Mouse (Mus musculus) thymus, adult 2 months (tissue): ENCODE results near the gene Aig1. TPM values are rescaled to one million over a fixed set of nuclear protein-coding genes. Genes with fewer than 3 reads are reported as not detected.
"Not testable (repeated sequence)": the region's sequence is repeated elsewhere in the genome, so short reads cannot be mapped to it uniquely, and the experiment has no call there.

Experiments
- DNase-seq: peaks from one replicate; pipeline ENCODE4 v3.0.0; 2021
- H3K27ac ChIP-seq: fragments of 200-500 bp; 2 replicates; pipeline ENCODE4 v1.5.1; 2012; ENCODE audit warnings: low read length, control low read depth; ENCODE audit not compliant: control insufficient read depth, insufficient read depth
- H3K27me3 ChIP-seq: fragments of 200-500 bp; 2 replicates; pipeline ENCODE4 v1.6.1; 2012; ENCODE audit warnings: mild to moderate bottlenecking, low read length, moderate library complexity, mixed read lengths; ENCODE audit not compliant: control insufficient read depth, insufficient read depth
- H3K36me3 ChIP-seq: fragments of 200-500 bp; 2 replicates; pipeline ENCODE4 v1.6.1; 2012; ENCODE audit warnings: mild to moderate bottlenecking, low read length, moderate library complexity; ENCODE audit not compliant: control insufficient read depth, insufficient read depth
- H3K4me1 ChIP-seq: fragments of 200-500 bp; replicated peaks from 2 replicates; pipeline ENCODE4 v1.6.1; 2012; ENCODE audit warnings: low read length; ENCODE audit not compliant: control insufficient read depth, insufficient read depth
- H3K4me3 ChIP-seq: fragments of 200-500 bp; 2 replicates; pipeline ENCODE4 v1.5.1; 2012; ENCODE audit warnings: mild to moderate bottlenecking, low read length, control low read depth, moderate library complexity; ENCODE audit not compliant: control insufficient read depth, insufficient read depth
- CTCF ChIP-seq: fragments of 200-500 bp; IDR thresholded peaks from 2 replicates; pipeline ENCODE4 v1.5.1; 2012; ENCODE audit warnings: mild to moderate bottlenecking, control low read depth, low read length, moderate library complexity, borderline replicate concordance; ENCODE audit not compliant: control insufficient read depth, poor library complexity, insufficient read depth; ENCODE audit errors: extremely low read depth
- POLR2A ChIP-seq: fragments of 200-500 bp; IDR thresholded peaks from 2 replicates; pipeline ENCODE4 v1.6.1; 2012; ENCODE audit warnings: mild to moderate bottlenecking, low read length, control low read depth, moderate library complexity; ENCODE audit not compliant: control insufficient read depth, poor library complexity, insufficient read depth; ENCODE audit errors: extremely low read depth
- WGBS: fragments of 180-500 bp; shearing (Covaris S2); methylation state at CpG from one replicate; pipeline ENCODE4 v1.1.7; 2018; 5-methylcytosine and 5-hydroxymethylcytosine counted together
- polyA plus RNA-seq: library from polyadenylated mRNA; depleted of rRNA; stranded (reverse); fragments of >200 nt; gene quantifications from 2 replicates; pipeline ENCODE4 v1.2.3, GENCODE M21; 2012; rRNA removed

Aig1 gene
- polyA plus RNA-seq = 23.6 and 26.5 TPM in 2 replicates

GRCm38 (mm10) chr10:13868371-13869321, at the start of gene Aig1:
Gene Aig1, minus strand, starts transcription at chr10:13868980.
- no peaks in the 10 kb centered on the region for H3K36me3 ChIP-seq
- H3K27ac ChIP-seq = no peak within 1 kb of the TSS
- peak within 1 kb of the TSS; percentile 84 for H3K4me3 ChIP-seq
- H3K27me3 ChIP-seq = no peaks in the 10 kb centered on the region
- WGBS = 2% methylated on average over 70 of the region's 77 CpGs
- DNase-seq = peak; percentile 84
- peaks cover 5% of the 10 kb centered on the region for H3K4me1 ChIP-seq
- TF ChIP-seq CTCF (0 out of 2 replicates have a peak, but pooled peaks have one; percentile 13), POLR2A (0 out of 2 replicates have a peak, but pooled peaks have one; percentile 21)

- Histone ChIP-seq H3K4me1 (no peaks in the 10 kb centered on the region), H3K36me3 (no peaks in the 10 kb centered on the region), H3K27me3 (no peaks in the 10 kb centered on the region), H3K4me3 (no peak overlapping the region), H3K27ac (no peak overlapping the region; the same call in 1 of the 2 replicates)
- TF ChIP-seq POLR2A (no peak), CTCF (no peak)
- 91% methylated on average over 12 of the region's 12 CpGs for WGBS
- no peak for DNase-seq
These were observed 48.0 kb upstream of the Aig1 start for GRCm38 (mm10) chr10:13916645-13917342.

DNA sequence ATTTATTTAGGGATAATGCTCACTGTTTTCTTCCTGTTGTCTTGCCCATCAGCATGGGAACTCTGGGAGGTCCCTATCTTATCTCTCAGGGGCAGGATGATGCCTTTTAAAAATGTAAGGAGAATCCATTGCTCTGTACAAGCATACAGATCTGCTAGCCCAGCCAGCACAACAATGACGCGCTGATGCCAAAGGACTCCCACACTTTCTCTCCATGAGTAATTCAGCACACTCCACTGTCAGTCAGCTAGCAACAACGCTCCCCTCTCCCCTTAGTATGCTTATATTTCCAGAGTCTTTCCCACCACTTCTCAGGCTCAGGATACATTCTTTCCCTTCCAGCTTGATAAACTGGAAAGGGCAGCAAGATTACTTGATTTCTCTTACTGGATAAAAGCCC, 46.4 kb upstream of the Aig1 start:
- Histone ChIP-seq H3K27me3 (no peaks in the 10 kb centered on the region), H3K27ac (no peak overlapping the region), H3K36me3 (no peaks in the 10 kb centered on the region), H3K4me1 (no peaks in the 10 kb centered on the region), H3K4me3 (no peak overlapping the region)
- WGBS = 90% methylated on average over 3 of the region's 3 CpGs
- no peak for TF ChIP-seq POLR2A
- no peak for TF ChIP-seq CTCF
- no peak for DNase-seq

DNA sequence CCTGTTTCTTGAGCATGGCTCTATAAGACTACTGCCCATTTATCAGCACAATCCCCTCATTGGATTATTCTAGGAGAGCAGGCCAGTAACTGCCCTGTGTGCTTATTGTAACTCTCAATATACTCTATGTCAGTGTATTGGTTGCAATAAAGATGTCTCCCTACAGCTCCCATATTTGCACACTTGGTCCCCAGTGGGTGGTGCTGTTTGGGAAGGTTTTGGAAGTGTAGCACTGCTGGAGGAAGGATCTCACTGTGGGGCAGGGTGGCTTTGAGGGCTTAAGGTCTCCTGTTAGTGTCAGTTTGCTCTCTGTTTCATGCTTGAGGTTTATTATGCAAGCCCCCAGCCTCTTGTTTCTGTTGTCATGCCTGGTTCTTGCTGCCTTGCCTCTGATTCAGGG, 44.9 kb upstream of the Aig1 start:
- Histone ChIP-seq H3K27ac (no peak overlapping the region), H3K36me3 (no peaks in the 10 kb centered on the region), H3K4me1 (no peaks in the 10 kb centered on the region), H3K4me3 (no peak overlapping the region), H3K27me3 (no peaks in the 10 kb centered on the region)
- TF ChIP-seq CTCF (no peak), POLR2A (no peak)
- peak; percentile 32 for DNase-seq

- H3K36me3 ChIP-seq = no peaks in the 10 kb centered on the region
- H3K27ac ChIP-seq = no peak overlapping the region
- no peaks in the 10 kb centered on the region for H3K27me3 ChIP-seq
- H3K4me3 ChIP-seq = no peak overlapping the region
- 85% methylated on average over 8 of the region's 8 CpGs for WGBS
- no peak for DNase-seq
- H3K4me1 ChIP-seq = no peaks in the 10 kb centered on the region
- TF ChIP-seq POLR2A (no peak), CTCF (no peak)
These were observed 37.5 kb upstream of the Aig1 start for GRCm38 (mm10) chr10:13906261-13906741.

- H3K4me1 ChIP-seq = no peaks in the 10 kb centered on the region
- H3K27ac ChIP-seq = no peak overlapping the region
- H3K27me3 ChIP-seq = no peaks in the 10 kb centered on the region
- TF ChIP-seq CTCF (no peak), POLR2A (no peak)
- WGBS = 92% methylated on average over 9 of the region's 9 CpGs
- H3K36me3 ChIP-seq = no peaks in the 10 kb centered on the region
- no peak overlapping the region for H3K4me3 ChIP-seq
- DNase-seq = no peak
These were observed 36.8 kb upstream of the Aig1 start for GRCm38 (mm10) chr10:13905618-13906017.

GRCm38 (mm10) chr10:13892762-13893161, 24.0 kb upstream of the Aig1 start:
- 95% methylated on average over 7 of the region's 7 CpGs for WGBS
- H3K4me1 ChIP-seq, H3K27ac ChIP-seq, H3K36me3 ChIP-seq, H3K4me3 ChIP-seq, H3K27me3 ChIP-seq, DNase-seq: not testable (repeated sequence)
